In the genomic region with DNA sequence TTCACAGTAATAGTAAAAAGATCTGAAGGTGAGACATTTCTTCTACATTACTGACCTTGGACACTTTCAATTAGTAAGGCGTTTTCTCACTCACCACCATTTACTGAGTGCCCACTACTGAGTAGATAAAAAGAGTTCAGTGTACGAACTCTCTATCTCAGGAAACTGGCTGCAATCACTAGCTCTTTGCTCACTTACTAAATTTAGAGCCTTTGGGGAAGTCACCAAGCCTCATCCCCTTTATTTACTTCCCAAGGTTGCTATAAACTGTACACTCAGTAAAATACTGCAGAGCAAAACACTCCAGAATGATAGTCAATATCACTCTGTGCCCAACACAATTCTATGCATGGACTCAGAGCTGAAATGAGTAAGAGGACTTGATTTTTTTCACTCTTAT, we compare ENCODE assay signal across 20 mouse cellular contexts.
"Had no signal": no experiment of that assay in that cellular context is flagged by ENCODE, and none has a peak within 500 bp of the region (broad histone marks: within the 10 kb centered on the region; RNA-seq: fewer than 3 reads in every experiment).

No protein-coding gene starts in this region.

- H3K4me2 ChIP-seq: kidney, embryonic 15.5 days; limb, embryonic 12.5 days; limb, embryonic 15.5 days; liver, embryonic 11.5 days; liver, embryonic 15.5 days; midbrain, embryonic 12.5 days; neural tube, embryonic 13.5 days; stomach, embryonic 15.5 days had no signal

- DNase-seq: kidney, postnatal 14 days; kidney, postnatal 4 days; left cerebral cortex, postnatal 4 days; lung, adult 2 months; lung, postnatal 14 days; lung, postnatal 4 days; retina, postnatal 1 day; right cerebral cortex, postnatal 25 days; spleen, adult 18-20 months; thymus, postnatal 25 days had no signal

- ATAC-seq: midbrain, embryonic 16.5 days had no signal

- H3K27me3 ChIP-seq: kidney, embryonic 15.5 days; limb, embryonic 12.5 days; limb, embryonic 15.5 days; liver, embryonic 15.5 days; midbrain, embryonic 12.5 days; neural tube, embryonic 13.5 days; stomach, embryonic 15.5 days had no signal

- H3K9me3 ChIP-seq: kidney, embryonic 15.5 days; limb, embryonic 12.5 days; limb, embryonic 15.5 days; liver, embryonic 15.5 days; midbrain, embryonic 12.5 days; neural tube, embryonic 13.5 days; stomach, embryonic 15.5 days had no signal

- H3K4me1 ChIP-seq: limb, embryonic 12.5 days; limb, embryonic 15.5 days; liver, embryonic 15.5 days; midbrain, embryonic 12.5 days; neural tube, embryonic 13.5 days; stomach, embryonic 15.5 days had no signal

- H3K27ac ChIP-seq: kidney, embryonic 15.5 days; limb, embryonic 12.5 days; limb, embryonic 15.5 days; liver, embryonic 15.5 days; midbrain, embryonic 12.5 days; neural tube, embryonic 13.5 days; stomach, embryonic 15.5 days had no signal

- H3K36me3 ChIP-seq: midbrain, embryonic 12.5 days; stomach, embryonic 15.5 days had no signal

- H3K9ac ChIP-seq: kidney, embryonic 15.5 days; limb, embryonic 12.5 days; limb, embryonic 15.5 days; liver, embryonic 15.5 days; midbrain, embryonic 12.5 days; neural tube, embryonic 13.5 days; stomach, embryonic 15.5 days had no signal

- H3K4me3 ChIP-seq: kidney, embryonic 15.5 days; limb, embryonic 12.5 days; limb, embryonic 15.5 days; liver, embryonic 15.5 days; midbrain, embryonic 12.5 days; myocyte; neural tube, embryonic 13.5 days; stomach, embryonic 15.5 days had no signal
